Mouse (Mus musculus): ENCODE results near the gene Gtpbp2.

DNA sequence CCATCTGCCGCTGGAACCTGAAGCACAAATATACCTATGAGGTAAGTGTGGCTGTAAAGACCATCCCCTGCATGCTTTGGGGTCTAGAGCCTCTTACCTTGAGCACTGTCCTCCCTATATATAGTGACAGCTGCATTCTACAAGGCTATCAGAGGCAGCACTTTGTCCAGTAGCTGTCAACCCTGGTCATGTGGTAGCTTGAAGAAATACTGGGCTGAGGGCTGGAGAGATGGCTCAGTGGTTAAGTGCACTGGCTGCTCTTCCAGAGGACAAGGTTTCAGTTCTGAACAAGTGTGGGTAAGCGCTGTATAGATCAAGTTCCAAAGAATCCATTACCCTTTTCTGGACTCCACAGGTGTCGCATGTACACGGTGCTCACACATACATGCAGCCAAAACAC is 38.0 kb upstream of the Gtpbp2 start:
- no peak for TF ChIP-seq POLR2A (IDR thresholded peaks at IDR 0.05; ENCODE audit: borderline replicate concordance, control insufficient read depth, low read depth, low read length)
- TF ChIP-seq CTCF (IDR thresholded peaks at IDR 0.05; ENCODE audit: control insufficient read depth, insufficient read depth, low read length) = no peak

Measured in bone marrow, adult 2 months (tissue).